Mouse (Mus musculus) ES-E14 (cell line): ENCODE measurements around the gene Ppp1r13b.

Experiments
- CHD2 ChIP-seq: IDR thresholded peaks from 2 replicates; pipeline ENCODE4 v1.6.1; 2014; ENCODE audit warnings: mild to moderate bottlenecking, low read depth, low read length, inconsistent platforms
- HCFC1 ChIP-seq: IDR thresholded peaks from 2 replicates; pipeline ENCODE4 v1.6.1; 2012; ENCODE audit warnings: low read length, inconsistent platforms, borderline replicate concordance; ENCODE audit not compliant: insufficient read depth
- MAFK ChIP-seq: IDR thresholded peaks from 2 replicates; pipeline ENCODE4 v1.6.1; 2014; ENCODE audit warnings: mild to moderate bottlenecking, low read depth, low read length, inconsistent platforms; ENCODE audit not compliant: insufficient read depth
- ZNF384 ChIP-seq: IDR thresholded peaks from 2 replicates; pipeline ENCODE4 v1.6.1; 2012; ENCODE audit warnings: low read depth, low read length, inconsistent platforms

DNA sequence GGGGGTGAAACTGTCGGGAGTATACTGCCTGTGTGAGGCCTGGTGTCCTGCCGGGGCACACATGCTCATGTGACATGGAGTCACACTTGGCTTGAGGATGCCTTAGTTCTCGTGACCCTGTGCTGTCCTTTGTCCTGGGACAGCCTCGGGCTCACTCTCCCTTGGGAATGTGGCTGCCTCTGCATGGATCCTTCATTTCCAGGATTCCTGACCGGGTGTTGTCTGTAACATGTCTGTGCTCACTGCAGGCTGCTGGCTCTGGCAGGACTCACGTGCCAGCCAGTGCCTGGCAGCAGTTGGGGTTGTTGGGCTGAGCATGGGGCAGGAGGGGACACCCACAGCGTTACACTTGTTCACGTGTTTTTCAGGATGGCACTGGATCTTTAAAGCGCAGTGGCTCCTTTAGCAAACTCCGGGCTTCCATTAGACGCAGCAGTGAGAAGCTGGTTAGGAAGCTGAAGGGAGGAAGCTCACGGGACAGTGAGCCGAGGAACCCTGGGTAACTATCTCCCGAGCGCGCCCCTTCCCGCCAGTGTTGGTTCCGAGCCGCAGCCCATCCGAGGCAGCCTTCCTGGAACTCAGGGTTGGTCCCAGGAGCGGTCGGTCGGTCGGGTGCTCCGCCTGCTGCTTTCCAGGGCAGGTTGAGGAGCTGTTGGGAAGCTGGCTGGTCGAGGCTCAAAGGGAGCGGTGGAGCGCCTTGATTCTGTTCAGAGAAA is 112.6 kb downstream of the Ppp1r13b start:
- no peak for TF ChIP-seq MAFK
- no peak for TF ChIP-seq CHD2
- no peak for TF ChIP-seq ZNF384
- TF ChIP-seq HCFC1: no peak
